Mouse (Mus musculus) CD8-positive naive resting alpha-beta T cell, adult 2 months (primary cell): ENCODE results near the gene Surf1.

Source experiments
- DNase-seq, 2 experiments: peaks; one replicate each; pipeline ENCODE4 v3.0.0; 2022; ENCODE audit warnings: low read depth in 2 of 2, low spot score in 2 of 2

Gene Surf1

GRCm38 (mm10) chr2:26927745-26928476, 11.6 kb upstream of the Surf1 start:
- no peak for DNase-seq

- DNase-seq: no peak
Measured at GRCm38 (mm10) chr2:26921784-26922183, 5.5 kb upstream of the Surf1 start.

- no peak for DNase-seq
Measured at GRCm38 (mm10) chr2:26920190-26920855, 4.0 kb upstream of the Surf1 start.

GRCm38 (mm10) chr2:26919684-26920083, 3.4 kb upstream of the Surf1 start:
- no peak for DNase-seq

GRCm38 (mm10) chr2:26916738-26917137, 408 bp upstream of the Surf1 start:
- DNase-seq: no peak

- DNase-seq: no peak
Measured at GRCm38 (mm10) chr2:26914148-26914941, 2.0 kb downstream of the Surf1 start.

- no peak for DNase-seq
Measured at GRCm38 (mm10) chr2:26913416-26914147, 2.7 kb downstream of the Surf1 start.

GRCm38 (mm10) chr2:26912253-26912770, 4.0 kb downstream of the Surf1 start:
- DNase-seq: no peak

GRCm38 (mm10) chr2:26910994-26911765, 5.2 kb downstream of the Surf1 start:
- DNase-seq: no peak

- peak; percentile 98 to 99 for DNase-seq
Measured at GRCm38 (mm10) chr2:26910124-26910993, 6.0 kb downstream of the Surf1 start, which contains the start of the genes Med22 and Rpl7a. TSS of gene Med22 (minus strand) at chr2:26910677. TSS of gene Rpl7a (plus strand) at chr2:26910764.

GRCm38 (mm10) chr2:26909387-26909784, 6.9 kb downstream of the Surf1 start:
- DNase-seq: no peak

GRCm38 (mm10) chr2:26908710-26909386, 7.5 kb downstream of the Surf1 start:
- DNase-seq: no peak

GRCm38 (mm10) chr2:26907109-26907508, 9.2 kb downstream of the Surf1 start:
- DNase-seq: no peak

- no peak for DNase-seq
Measured at GRCm38 (mm10) chr2:26906431-26906830, 9.9 kb downstream of the Surf1 start.

GRCm38 (mm10) chr2:26905936-26906335, 10.4 kb downstream of the Surf1 start:
- no peak for DNase-seq

GRCm38 (mm10) chr2:26903311-26903710, 13.0 kb downstream of the Surf1 start:
- DNase-seq: no peak

- peak; percentile 96 to 97 for DNase-seq
Measured at GRCm38 (mm10) chr2:26902467-26903220, 13.7 kb downstream of the Surf1 start, which contains the start of gene Surf6. TSS of gene Surf6 (minus strand) at chr2:26902879.
